Mouse (Mus musculus): ENCODE results near the gene Skint3. TPM values are rescaled to one million over a fixed set of nuclear protein-coding genes. Genes with fewer than 3 reads are reported as not detected.

Skint3 gene
- not detected in 2 replicates for polyA plus RNA-seq (2021; fragmentation: Nextera tagmentation)
- long read RNA-seq, experiment 1: 0 reads
- long read RNA-seq, experiment 2: 0 reads

GRCm38 (mm10) chr4:112231945-112232344, at the start of gene Skint3:
Gene Skint3, plus strand, starts transcription at chr4:112232245.

Other genes with a start within 250 kb of the Skint3 start
- gene Skint1, start 226.0 kb upstream of the Skint3 start, polyA plus RNA-seq (2021; fragmentation: Nextera tagmentation): not detected in 2 replicates
- not detected in 2 replicates for gene Skint4, start 160.2 kb upstream of the Skint3 start, polyA plus RNA-seq (2021; fragmentation: Nextera tagmentation)
- gene Skint9, start 201.7 kb downstream of the Skint3 start, polyA plus RNA-seq (2021; fragmentation: Nextera tagmentation): not detected in 2 replicates